Mouse (Mus musculus) thymus, postnatal 10 days (tissue): ENCODE data around the gene Sostdc1.

Experiments used
- DNase-seq, 2 experiments: peaks; one replicate each; pipeline ENCODE4 v3.0.0; 2021; ENCODE audit warnings: low spot score in 2 of 2

Sostdc1 gene

GRCm38 (mm10) chr12:36313916-36314315 lies at the start of gene Sostdc1:
Gene Sostdc1, plus strand, starts transcription at chr12:36314139.
- DNase-seq, result no peak

DNA sequence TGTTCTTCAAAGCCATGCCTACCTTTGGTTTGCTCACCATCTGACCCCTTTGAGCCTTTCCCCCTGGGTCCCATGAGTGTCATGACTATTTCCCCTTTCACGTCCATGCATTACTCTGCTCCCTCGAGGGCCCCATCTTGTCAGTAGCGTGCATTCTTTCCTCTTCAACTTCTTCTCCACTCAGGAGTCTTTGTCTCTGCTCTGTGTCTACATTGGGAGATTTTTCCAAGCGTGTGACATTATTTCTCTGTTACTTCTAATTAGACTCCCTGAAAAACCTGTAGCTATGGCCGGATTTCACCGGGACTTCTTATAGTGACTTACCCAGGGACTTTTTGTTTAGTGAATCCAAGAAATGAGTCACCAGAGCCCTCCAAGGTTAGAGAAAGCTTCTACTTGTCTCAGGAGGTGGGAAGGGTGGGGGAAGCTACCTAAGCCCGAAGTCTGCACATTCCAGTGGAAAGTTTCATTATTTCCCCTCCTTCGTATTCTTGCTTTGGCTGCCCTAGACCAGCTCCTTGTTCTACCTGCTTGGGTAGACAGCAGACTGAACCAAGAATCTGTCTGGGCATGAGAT lies 46.2 kb upstream of the Sostdc1 start:
- DNase-seq, result no peak

DNA sequence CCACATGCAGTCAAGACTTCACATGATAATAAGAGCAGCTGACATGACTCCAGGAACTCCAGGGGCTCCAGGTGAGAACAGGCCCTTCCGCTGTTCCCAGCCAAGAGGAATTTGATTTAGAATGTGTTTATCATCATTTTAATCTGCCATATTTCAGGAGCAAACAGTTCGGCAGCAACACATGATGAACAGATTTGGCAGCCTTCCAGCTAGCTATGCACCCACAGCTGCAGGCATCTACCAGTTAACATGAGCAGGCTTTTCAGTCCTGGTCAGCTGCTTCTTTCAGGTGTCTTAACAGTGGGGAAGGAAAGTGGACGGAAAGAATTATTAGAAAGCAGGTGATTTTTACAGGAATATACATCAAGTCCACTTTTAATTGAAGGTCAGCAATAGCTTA lies 39.1 kb upstream of the Sostdc1 start:
- no peak for DNase-seq

DNA sequence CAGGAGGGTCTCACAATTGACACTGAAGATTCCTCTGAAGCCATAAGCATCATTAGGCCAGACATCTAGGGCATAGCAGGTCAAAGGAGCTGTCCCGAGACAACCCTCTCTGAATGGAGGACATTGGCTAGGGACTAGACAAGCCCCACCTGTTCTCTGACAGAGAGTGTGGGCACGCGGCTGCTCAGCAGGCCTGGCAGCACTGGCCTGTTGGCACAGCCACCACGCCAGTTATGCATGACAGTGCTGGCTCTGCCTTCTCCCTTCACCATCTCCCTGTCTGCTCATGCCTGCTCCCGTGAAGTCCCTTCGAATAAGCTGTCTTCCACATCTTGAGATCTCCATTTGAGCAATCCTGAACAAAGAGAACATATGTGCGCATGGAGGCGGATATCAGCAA lies 24.3 kb upstream of the Sostdc1 start:
- DNase-seq, result no peak

DNA sequence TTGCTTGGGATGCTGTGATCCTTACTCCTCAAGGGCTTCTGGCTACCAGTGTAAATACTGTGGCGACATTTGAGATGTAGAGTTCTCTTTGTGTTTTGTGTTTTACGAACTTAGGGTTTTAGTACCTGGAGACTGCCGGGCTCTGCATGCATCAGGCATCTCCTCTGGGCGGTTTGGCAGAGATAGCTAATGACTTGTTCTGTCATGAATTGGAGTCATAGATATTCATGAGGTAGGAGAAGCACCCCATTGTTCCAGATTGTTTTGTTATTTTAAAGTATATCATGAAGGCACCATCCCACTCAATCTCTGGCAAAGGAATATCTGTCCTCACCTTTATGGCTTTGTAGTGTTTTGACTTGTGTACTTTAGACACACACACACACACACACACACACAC lies 23.5 kb upstream of the Sostdc1 start:
- no peak for DNase-seq

DNA sequence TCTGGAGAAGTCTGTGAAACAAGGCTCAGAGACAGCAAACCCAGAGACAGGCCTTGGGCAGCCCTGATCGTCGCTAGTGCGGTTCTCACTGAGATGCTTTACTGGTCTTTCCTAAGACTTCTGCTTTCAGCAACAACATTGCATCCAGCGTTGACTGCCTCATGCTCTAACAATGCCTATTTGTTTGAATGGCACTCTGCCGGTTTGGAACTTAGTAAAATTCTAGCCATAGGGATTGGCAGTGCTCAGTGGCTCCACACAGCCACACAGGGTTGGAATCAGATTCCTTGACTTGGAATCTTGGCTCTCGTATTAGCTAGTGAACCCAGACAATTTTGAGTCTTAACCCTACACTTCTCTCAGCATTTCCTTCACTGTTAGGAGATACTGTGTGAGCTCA lies 22.6 kb upstream of the Sostdc1 start:
- DNase-seq, result no peak

DNA sequence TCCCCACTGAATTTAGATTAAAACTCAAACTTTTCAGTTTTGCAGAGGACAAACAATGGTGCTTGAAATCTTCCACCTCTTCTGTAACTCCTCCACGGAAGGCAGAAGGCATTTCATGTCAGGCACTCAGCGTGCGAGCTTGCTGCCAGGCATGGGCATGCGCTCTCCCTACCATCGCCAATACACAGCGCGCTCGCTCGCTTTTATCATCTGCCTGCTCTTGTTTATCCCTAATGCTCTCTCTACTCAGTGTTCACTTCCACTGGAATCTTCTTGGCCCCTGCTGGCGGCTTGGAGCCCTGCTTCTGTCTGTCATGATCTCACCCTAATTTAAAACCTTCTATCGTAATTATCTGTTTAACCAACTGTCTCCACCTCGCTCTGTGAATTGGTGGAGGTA lies 11.6 kb upstream of the Sostdc1 start:
- no peak for DNase-seq

DNA sequence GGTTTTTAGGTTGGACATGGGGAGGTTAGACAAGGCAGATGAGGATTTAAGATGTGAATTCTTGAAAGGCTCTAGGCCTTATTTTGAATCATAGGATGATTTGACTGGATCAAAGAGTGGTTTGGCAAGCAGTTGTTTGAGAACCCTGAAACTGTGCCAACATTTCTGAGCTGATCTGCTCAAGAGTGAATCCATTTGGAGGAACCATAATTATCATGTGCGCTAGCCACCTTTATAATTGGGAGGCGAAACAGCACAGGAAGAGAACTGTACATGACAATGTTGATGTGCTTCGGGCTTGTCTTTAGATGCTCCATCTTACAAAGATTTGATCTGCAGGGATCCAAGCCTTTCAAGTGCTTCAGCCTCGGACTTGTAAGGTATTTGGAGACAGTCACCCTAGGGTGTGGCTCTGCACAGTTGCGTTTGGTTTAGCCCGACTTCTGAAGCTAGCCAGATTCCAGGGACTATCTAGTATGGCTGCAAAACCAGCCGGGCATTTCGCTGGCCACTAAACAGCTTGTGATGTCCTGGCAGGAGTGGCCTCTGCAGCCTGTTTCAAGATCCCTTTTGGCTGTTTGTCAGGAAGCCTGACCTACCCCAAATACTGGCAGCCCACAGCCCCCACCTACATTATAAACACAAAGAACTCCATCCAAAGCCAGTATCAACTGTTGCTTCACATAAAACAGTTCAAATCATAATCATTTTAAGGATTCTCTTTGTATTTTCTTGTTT lies 10.9 kb upstream of the Sostdc1 start:
- DNase-seq, result no peak

- no peak for DNase-seq
Observed at GRCm38 (mm10) chr12:36308737-36309420, 5.1 kb upstream of the Sostdc1 start.

DNA sequence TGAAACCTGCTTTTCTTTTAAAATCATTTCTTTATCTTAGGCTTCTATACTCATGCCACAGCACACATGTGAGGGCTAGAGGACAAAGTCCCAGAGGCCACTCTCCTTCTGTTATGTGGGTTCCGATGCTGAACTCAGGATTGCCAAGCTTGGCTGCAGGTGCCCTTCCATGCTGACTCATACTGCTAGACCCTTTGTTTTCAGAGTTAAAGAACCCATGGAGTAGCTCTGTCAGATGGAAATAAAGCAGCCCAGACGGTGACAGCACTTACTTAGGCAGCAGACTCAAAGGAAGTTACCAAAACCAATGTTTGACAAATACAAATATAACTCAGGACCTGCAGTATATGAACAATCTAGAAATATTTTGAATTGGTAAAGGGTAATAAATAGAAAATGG lies 924 bp upstream of the Sostdc1 start:
- no peak for DNase-seq

DNA sequence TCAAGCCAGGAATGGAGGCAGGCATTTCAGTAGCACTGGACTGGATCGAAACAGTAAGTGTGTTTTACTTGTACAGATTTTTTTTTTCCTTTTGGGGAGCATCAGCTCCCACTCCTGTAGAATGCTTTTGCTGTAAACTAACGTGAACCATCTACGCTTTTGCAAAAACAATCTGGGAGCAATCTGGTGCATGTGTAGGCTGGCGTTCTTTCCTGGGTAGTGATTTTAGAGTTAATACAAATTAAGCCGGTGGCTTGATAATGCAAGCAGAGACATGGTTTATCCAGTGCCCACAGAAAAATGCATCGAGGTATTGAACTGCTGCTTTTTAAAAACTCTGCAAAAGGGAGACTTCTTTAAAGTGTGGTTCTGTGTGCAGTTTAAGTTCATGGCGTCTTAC lies 507 bp downstream of the Sostdc1 start:
- DNase-seq, result no peak

DNA sequence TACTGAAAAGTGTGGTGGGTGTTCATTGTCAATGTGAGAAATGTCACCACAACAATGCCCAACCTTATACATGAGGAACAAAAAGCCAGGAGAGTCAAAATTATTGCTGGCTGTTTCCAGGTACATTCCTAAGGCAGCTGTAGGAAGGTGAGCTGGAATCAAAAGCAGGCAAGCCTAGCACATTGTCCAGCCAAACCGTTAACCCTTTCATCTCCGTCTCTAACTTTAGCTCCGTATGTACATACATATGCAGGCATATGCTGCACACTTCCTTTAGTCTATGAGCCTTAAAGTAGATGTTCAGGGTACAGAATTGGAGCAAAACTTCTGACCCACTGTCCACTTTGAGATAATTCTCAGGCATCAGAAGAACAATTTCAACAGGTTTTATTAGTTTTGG lies 1.6 kb downstream of the Sostdc1 start:
- DNase-seq, result no peak

- no peak for DNase-seq
Observed at GRCm38 (mm10) chr12:36316056-36316455, 2.1 kb downstream of the Sostdc1 start.

- peak in 1 of 2 experiments; percentile 20 for DNase-seq
Observed at GRCm38 (mm10) chr12:36317036-36317819, 3.3 kb downstream of the Sostdc1 start.

GRCm38 (mm10) chr12:36317820-36318135 lies 3.8 kb downstream of the Sostdc1 start:
- no peak for DNase-seq

GRCm38 (mm10) chr12:36326101-36326521 lies 12.2 kb downstream of the Sostdc1 start:
- DNase-seq, result no peak

DNA sequence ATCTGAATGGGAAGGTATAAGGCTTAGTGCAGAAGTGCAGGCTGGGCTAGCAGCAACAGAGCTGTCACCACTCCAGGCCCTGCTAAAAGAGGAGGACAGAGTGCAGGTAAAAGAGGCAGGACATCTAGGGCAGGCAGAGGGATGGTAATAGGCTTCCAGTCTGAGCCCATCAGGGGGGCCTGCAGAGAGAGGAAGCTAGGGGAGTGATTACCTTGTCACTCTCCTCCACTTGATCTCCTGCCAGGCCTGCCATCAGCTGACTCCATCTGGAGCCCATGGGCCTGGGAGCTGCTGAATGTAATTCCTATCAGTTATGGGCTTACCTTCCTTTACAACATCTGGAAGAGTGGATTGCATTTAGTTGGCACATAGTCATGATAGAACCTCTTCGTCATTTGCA lies 18.7 kb downstream of the Sostdc1 start:
- DNase-seq, result no peak

DNA sequence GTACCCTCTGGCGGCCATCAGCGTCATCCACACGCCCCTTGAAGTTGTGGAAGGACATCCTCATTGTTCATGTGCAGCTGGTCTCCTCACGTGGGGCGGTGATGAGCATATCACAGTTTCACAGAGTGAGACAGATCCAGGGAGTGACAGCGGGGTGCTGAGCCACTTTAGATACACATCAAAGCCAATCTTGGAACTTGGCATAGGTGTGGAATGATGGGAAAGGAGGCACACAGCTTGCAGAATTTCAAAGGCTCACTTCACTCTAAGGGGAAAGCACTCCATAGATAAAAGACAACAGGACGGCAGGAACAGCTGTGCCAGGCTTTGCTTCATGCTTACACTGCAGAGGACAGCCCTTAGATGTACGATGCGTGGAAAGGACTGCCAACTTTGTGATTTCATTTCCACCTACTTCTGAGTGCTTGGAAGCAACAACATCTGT lies 19.9 kb downstream of the Sostdc1 start:
- no peak for DNase-seq

DNA sequence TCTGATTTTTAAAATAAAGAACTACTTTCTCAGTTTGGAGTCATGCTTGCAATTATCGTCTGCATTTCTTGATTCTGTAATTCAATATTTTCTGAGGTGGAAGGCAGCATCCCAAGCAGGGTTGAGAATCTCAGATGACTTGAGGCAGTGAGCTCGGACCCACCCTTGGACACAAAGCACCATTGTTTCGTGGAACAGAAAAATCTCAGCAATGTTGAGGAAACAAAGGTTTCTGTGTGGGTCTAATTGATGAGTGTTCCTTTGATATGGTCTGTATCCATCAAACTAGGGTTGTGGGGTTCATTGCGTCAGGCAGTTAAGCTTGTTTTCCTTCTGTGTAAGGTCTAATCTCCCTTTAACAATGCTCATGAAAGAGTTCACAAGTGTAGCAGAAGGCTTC lies 30.2 kb downstream of the Sostdc1 start:
- no peak for DNase-seq

DNA sequence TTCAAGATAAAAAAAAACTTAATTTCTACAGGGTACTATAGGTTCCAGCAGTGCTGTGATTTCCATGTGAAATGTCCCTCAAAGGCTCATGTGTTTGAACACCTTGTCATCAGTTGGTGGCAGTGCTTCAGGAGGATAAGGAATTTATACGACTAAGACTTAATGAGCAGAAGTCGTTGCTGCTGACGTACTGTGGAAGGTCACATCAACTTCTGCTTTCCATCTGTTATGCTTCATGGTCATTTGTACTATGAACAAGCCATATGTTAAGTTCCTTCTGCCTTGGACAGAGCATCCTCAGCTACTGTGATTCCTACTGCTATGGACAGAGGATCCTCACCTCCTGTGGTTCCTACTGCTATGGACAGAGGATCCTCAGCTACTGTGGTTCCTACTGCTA lies 46.1 kb downstream of the Sostdc1 start:
- DNase-seq, result no peak

DNA sequence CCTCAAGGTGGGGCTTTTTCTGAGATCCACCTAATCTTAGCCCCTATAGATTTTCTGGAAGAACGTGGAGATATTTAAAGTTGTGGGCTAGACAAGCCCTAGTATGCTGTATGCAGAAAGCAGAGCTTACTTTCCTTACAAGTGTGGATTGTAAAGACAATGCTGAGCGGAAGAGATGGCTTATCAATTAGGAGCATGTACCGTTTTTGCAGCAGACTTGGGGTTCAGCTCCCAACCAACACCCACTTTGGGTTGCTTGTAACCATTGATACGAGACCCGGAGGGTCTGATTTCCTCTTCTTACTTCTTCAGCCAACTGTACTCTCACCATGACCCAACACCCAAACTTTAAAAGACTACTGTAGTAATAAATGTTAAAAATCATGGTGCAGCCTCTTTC lies 46.8 kb downstream of the Sostdc1 start:
- no peak for DNase-seq

GRCm38 (mm10) chr12:36364013-36364412 lies 50.1 kb downstream of the Sostdc1 start:
- DNase-seq, result no peak
